Comparison of ENCODE assay signal across 16 mouse cellular contexts in the genomic region with DNA sequence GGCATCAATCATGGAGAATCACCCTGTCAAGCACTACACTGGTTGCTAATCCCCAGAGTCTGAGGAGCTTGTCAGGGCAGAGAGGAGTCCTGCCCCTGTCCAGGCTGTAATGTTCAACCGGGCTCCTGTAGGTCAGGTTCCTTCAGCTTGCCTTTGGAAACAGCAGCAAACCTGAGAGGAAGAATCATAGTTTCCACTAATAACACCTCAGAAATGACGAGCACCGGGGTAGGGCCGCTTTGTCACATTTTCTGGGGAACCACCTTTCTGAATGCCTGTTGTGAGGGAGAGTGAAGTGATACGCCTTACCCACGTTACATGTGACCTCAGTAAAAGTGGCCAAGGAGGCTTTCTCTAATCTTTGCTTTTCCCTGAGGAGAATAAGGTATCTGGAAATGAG.
"Had no signal": no experiment of that assay in that cellular context is flagged by ENCODE, and none has a peak within 500 bp of the region (broad histone marks: within the 10 kb centered on the region; RNA-seq: fewer than 3 reads in every experiment).

No protein-coding gene starts in this region.

- H3K9ac ChIP-seq: neural tube, embryonic 13.5 days; neural tube, embryonic 15.5 days; stomach, embryonic 15.5 days had no signal

- H3K27ac ChIP-seq: neural tube, embryonic 13.5 days; neural tube, embryonic 15.5 days; stomach, embryonic 15.5 days; stomach, postnatal 0 days had no signal

- H3K36me3 ChIP-seq: neural tube, embryonic 13.5 days; neural tube, embryonic 15.5 days; stomach, embryonic 15.5 days had no signal

- H3K9me3 ChIP-seq: neural tube, embryonic 15.5 days; stomach, embryonic 15.5 days had no signal

- H3K4me3 ChIP-seq: neural tube, embryonic 13.5 days; neural tube, embryonic 15.5 days; stomach, embryonic 15.5 days had no signal

- H3K27me3 ChIP-seq: neural tube, embryonic 13.5 days; neural tube, embryonic 15.5 days; stomach, embryonic 15.5 days had no signal

- H3K4me1 ChIP-seq: stomach, embryonic 15.5 days had no signal

- DNase-seq: retina, postnatal 1 day; right cerebral cortex, adult 18-20 months; right cerebral cortex, postnatal 14 days; right cerebral cortex, postnatal 25 days; right cerebral cortex, postnatal 4 days; spleen, adult 18-20 months; thymus, adult 18-20 months; thymus, adult 2 months; thymus, postnatal 14 days; thymus, postnatal 25 days; thymus, postnatal 36 days; thymus, postnatal 4 days had no signal

- H3K4me2 ChIP-seq: neural tube, embryonic 13.5 days; neural tube, embryonic 15.5 days; stomach, embryonic 15.5 days had no signal
